Mouse (Mus musculus) skeletal muscle tissue, adult 2 months (tissue): ENCODE data around the gene Dscam.
A peak's percentile ranks its signal among the peaks of the same experiment; 100 is the strongest.

Source experiments
- DNase-seq: peaks from one replicate; pipeline ENCODE4 v3.0.0-alpha.2; 2012; ENCODE audit warnings: low read depth, low spot score

Dscam gene

DNA sequence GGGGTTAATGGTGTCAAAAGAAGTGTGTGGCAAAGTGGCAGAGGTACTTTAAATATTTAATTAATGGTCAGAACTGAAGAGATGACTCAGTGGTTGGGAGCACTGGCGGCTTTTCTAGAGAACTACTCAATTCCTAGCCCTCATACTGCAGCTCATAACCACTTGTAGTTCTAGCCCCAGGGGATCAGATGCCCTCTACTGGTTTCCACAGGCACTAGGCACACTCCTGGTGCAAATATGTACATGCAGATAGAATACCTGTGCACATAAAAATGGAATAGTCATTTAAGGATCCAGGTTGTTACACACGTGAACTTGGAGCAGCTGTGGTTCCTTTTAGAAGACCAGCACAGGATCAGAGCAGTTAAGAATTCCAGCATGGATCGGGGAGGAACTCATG, 509.5 kb downstream of the Dscam start:
- DNase-seq, result no peak

DNA sequence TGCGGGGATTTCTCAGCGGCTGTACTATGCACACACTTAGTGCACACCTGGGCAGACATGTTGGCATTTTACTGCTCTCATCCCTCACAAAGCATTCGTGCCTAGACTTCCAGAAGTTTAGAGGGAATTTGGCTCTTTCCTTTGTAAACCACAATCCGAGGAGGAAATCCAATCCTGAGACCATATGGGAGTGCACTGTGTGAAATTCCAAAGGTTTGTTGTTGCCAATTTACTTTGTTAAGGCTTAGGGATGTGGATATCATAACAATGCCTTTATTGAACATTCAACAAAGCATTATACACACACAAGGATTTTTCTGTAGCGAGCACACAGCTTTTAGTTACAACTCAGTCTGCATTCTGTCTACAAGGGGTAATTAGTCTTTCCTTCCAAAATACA, 511.3 kb downstream of the Dscam start:
- DNase-seq, result no peak

DNA sequence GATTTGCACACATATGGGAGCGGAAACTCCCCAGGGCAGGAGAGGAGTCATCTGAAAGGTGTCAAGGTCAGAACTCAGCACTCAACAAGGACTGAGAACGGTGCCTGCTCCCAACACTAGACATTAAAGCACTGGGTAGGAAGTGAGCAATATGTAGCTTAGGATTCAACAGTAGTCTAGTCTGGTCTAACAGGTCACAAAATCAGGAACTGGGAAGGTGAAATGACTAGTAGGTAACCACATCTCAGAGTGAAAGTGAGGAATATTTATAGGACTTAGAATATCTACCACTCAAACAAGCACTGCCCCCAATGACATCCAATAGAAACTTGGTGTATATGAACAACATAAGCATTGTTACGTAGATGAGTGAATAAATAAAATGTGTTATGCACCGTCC, 515.0 kb downstream of the Dscam start:
- no peak for DNase-seq

DNA sequence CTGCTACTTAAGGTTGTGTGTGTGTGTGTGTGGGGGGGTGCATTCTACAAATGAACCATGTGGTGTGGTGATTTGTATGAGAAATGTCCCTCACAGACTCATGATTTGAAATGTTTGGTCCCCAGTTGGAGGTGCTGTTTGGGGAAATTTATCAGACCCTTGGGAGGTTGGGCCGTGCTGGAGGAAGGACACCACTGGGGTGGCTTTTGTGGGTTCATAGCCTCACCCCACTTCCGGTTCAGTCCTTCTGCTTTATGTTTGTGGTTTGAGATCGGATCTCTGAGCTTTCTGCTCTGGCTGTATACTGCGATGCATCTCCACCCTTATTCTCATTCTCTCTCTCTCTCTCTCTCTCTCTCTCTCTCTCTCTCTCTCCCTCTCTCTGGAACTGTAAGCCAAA, 516.5 kb downstream of the Dscam start:
- DNase-seq, result no peak

DNA sequence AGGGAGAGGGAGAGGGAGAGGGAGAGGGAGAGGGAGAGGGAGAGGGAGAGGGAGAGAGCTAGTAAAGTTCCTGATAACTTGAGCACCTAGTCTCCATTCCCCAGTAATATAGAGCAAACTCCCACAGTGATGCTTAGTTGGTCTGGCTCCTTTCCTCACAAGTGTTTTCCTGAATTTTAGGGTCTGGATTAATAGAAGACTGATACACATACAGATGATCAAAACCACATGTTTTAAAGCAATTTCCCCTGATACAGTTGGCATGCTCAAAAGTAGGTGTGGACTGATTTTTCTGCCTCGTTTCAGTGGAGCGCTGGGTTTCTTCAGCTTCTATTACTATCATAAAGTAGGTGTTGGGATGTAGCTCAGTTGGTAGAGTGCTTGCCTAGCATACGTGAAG, 519.1 kb downstream of the Dscam start:
- no peak for DNase-seq

DNA sequence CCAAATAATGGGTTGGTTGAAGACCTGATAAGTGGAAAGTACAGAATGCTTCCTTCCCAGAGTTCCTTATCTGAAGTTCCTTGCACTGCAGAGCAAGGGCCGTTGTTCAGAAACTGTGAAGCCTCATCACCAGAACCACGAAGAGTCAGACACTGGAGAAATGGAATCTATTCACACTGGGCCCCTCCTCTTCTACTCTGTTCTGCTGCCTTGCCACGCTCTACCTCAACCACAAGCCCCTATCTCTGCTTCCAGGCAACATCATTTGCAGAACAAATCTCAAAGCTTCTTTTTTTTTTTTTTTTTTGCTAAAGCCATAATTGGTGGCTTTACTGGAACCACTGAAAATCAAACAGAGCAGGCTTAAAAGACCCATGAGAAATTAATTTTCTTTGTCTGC, 530.5 kb downstream of the Dscam start:
- DNase-seq, result no peak

DNA sequence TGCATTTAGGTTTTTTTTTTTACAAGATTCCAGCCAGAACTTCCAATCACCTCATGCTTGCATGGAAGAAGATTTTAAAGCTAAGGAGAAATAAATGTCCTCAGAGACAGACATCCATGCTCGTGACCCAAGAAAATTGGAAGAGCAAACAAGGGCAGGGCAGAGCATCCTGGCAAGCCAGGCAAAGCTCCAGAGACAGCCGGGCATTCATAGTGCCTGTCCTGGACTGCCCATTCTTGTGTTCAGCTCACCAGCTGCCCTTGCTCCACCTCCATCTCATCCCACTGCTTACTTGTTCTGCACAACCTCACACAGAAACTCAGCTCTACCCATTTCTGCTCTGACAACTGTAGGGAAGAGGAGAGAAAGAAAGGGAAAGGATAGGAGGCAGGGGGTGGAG, 534.6 kb downstream of the Dscam start:
- no peak for DNase-seq

DNA sequence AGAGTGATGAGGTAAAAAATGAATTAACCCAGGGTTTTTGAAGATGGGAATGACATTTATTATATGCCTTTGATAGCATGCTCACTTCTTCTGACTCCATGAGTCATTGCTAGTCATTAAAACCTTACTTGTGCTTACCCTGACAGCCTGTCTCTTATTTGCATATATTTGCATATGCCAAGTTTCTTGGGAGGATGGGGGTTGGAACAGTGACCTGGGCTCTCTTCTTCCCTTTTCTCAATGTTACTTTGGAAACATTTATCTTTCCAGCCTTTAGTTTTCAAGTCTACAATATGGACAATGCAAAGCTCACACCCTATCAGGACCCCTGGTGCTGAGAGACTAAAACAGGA, 535.8 kb downstream of the Dscam start:
- DNase-seq, result no peak

DNA sequence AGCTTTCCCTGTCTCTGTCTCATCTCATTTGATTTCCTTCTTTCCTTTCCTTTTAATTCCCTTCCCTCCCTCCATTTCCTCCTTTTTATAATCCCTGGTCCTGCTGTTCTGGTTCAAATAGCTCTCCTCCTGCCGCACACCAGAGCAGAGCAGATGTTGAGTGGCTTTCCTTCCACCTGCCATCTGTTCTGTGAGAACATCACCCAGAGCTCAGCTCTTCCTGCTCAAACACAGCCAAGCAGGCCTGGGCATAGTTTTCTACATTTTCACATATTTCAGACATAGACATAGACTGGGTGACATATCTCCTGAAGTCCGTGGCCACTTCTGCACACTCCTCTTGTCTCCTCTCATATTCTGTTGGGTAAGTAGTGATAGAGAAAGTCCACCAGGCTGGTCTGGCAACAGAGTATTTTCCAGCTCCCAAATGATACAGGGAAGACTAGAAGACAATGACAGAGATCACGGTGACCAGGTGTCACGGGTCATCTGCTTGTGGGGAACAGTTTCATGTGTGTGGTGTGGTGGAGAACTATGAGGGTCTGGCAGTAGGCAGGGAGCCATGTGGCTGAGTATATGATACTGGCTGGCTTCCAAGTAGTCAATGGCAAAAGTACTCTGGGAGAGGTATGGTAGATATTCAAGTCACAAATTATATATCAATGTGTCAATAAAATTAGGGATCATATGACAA, 536.3 kb downstream of the Dscam start:
- DNase-seq, result no peak

DNA sequence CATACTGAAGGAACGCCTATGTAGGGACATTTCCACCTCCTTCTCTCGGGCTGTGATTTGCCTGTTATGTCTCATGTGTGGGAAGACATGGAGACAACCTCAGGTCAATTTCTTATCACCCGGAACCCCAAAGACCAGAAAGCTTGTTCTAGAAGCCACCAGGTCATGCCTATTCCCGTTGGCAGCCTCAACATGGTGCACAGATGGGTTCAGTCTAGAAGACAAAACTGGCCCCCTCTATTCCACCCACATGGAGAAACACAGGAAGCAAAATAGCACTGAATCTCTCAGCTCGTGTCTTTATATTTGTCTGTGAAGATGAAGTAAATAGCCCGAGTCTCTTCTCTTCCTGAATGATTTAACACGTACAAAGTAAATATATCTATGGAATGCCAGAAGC, 540.3 kb downstream of the Dscam start:
- no peak for DNase-seq

DNA sequence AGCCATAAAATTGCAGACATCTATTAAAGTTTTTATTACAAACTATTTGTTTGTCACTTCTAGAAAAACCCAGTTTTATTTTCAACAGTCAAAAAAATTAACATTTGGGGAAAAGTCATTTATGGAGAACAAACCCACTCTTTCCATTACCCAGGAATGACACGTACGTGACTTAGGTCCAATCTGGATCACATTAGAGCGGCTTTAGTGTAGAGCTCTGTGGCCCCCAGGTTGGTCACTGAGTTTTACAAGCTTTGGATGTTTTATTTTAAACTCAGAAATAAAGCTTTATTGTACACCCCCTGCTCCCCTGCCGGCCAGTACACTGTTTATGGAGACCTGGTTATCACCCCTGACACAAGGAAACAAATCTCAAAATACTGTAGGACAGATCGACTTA, 540.9 kb downstream of the Dscam start:
- no peak for DNase-seq

DNA sequence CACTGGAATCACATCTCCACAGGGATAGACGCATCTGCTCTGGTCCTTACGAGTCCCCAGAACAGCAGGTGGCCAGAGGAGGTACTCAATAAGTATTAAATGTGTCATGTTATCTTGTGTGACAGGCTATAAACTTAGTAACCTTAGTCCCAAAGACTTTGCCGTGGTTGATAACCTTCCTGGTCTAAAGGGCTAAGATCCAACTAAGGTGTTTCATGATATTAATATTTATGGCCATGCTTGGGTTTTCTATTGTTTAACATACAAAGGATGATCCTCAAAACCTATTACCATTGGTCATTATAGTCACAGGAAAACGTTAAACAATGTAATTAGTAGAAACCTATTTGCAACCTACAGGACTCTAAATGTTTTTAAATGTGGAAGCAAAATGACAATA, 545.1 kb downstream of the Dscam start:
- DNase-seq, result no peak

DNA sequence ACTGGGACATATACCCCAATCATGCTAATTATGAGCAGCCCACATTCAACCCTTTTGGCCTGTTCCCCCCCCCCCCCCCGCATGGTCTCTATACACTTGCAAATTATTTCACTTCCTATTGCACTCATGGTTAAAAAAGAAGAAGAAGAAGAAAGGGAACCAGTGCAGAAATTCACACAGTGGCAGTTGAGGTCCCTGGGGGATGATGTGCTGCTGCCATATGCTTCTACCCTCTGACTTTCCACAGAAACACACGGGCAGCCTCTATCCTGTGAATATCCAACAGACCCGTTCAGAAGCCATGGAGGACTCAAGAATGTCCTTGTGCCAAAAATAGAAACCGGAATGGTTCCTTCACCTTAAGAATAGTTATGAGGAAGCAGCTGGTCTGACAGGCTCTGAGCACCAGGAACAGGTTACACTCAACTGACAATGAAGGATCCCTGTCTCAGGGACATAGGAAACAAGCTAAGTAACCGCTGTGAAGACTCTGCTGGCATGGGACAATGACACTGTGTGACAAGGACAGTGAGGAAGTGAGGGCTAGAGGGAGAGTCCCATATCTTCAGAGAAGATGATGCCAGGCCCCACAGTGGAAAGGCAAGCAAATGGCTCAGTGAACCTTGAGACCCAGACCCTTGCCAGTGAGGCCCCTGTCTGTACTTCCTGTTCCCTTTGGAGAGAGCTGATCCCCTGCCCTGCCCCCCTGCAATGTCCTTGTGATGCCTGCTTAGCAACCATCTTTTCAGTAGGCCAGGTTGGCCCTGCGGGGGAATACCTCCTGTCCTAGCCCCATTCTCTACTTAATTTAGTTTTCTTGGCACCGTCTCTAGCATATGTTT, 545.8 kb downstream of the Dscam start:
- DNase-seq, result no peak

DNA sequence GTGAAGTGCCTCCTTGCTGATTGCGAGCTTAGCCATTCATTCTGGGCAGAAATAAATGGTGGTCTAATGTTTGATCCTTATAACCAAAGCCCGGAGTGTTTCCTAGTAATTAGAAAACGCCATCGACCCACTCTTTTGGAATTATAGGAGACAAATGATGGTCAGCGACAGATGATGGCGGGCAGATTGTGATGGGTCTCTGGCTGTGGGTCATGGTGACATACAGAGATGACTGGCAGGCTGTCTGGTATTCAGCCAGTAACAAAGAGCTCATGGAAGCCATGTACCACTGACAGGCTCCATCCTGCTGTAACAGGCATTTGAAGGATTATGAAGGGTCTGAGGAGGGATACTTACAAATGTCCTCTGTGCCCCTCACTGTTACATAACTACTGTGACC, 549.7 kb downstream of the Dscam start:
- no peak for DNase-seq

DNA sequence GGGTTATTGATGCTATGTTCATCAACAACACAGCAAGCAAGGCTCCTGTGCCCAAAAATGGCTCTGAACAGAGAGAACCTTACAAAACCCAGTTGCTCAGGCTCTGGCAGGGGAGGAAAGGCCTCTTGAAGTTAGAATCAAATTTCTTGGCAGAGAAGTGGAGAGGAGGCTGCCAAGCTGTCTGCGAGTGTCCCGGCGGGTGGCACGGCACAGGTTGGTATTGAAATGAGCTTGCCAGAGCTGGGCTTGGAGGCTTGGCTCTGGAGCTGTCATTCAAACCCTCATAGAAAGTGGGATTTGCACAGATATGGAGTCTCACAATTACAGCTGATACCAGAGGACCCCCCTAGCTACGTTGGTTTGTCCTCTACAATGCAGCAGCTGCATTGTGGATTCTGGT, 550.1 kb downstream of the Dscam start:
- DNase-seq, result peak; percentile 69

DNA sequence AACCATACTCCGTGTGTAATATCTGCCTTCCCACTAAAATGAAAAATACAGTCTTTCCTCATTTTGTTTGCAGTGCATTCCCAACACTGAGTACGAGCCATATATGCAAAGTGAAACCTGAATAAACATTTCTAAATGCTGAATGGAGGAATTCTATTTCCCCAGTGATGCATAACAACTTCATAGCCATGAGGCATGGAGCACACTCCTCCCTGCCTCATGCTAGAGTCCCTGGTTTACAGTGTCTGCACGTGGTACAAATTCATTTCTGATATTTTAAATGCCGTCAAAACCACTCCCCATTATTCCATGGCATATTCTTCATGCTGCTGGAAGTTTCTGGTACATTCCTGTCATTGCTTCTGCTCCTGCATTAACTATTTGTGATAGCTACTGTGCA, 552.8 kb downstream of the Dscam start:
- DNase-seq, result no peak

DNA sequence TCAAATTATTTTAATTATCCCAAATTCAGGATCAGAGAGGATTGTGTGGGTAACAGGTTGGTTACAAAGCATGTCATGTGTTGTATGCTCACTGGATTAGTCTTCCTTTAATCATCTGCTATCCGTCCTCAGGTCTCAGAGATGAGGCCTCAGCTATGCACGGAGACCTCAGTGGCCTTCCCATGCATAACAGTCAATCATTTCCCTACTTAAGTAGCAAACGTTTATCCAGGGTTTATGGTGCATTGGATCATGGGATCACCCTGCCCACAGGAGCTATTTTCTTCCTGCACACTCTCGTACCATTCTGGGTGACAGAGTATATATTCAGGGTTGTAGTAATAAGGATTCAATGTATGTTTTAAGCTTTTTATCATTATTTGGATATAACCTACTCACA, 557.3 kb downstream of the Dscam start:
- DNase-seq, result no peak

DNA sequence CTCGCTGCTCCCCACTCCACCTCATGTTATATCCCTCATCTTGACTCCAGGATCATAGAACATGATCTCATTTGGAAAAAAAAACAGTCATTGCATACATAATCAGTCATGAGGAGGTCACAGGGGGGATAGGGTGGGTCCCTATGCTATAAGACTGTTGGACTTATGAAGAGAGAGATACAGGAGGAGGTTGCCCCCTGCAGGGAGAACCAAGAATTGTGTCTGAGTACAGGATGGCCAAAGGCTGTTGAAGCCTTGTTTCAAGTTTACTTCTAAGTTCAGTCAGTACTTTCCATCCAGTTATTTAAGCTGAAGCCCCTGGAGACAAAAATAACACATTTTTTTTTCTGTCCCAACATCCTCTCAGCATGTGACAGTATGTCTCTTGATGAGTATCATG, 559.7 kb downstream of the Dscam start:
- DNase-seq, result no peak

DNA sequence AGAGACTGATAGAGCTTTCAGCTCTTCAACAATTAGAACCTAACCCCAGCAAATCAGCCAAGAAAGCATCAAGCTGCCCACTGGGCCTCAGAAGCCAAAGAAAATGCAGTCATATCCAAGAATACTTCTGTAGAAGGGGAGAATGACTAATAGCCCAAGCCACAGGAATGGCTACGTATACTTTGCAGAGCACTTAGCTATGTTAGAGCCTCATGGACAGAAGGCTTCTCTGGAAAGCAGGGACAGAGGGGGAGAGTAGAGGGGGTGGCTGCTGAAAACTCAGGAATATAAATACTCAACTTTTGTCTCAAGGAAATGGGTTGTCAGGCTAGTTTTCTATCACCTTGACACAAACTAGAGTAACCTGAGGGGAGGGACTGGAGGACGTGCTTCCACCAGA, 568.3 kb downstream of the Dscam start:
- DNase-seq, result no peak

DNA sequence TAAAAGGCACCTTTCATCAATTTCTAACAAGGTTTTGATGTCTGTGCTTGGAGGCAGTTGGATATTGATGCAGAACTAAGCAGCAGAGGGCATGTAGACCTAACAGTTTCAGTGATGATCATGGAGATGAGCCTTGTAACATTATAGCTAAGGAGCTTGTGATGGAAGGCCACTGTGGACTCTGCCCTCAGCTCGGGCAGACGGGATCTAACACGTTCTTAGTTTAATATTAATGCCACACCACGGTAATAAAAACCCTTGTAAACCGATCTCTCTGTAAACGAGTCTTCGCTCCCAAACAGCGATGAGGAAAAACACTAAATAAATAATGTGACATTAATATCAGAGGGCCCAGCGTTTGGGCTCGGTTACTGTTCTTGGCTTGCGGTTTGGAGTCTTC, 569.8 kb downstream of the Dscam start:
- DNase-seq, result no peak

DNA sequence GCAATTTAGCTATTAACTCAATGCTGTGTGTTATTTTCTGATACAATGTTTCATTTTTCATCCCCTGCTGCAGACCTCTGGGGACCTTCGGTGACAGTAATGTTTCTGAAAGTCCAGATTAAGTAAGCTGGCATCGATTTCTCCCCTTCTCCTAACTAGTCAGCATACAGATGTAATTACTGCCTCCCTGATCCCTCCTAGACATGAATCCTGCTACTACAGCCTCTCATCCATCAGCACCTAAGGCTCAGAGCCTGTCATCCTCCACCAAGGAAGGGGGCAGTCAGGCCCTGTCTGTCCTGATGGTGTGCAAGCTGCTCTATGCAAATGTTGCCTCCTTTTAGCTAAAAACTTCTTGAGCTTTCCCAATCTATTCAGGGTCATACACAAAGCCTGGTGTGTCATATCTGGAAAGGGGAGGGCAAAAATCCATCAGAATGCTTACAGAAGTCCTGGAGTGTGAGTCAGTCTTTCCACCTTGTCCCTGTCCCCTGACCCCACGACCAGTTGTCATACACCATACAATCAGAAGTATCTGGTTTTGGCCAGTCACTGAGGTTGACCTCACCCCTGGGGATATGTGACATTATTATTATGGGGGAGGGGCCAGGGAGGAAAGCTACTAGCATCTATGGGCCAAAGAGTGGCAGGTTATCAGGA, 571.0 kb downstream of the Dscam start:
- no peak for DNase-seq

DNA sequence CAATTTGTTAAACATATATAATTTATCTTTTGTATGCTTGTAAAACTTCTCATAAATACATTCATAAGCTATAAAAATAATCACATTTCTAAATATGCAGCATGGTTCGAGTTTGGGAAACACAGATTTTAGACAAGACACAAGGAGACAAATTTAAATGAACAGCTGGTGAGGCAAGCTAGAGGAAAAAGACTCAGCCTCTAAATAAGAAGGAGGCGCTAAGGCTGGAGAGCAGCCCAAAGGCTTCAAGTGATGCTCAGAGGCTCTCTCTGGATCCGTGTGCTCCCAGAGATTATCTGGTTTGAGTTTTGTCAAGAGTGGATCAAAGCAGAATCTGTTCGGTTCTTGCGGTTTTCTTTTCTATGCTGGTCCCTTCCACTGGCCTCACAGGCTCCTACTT, 594.7 kb downstream of the Dscam start:
- DNase-seq, result no peak

DNA sequence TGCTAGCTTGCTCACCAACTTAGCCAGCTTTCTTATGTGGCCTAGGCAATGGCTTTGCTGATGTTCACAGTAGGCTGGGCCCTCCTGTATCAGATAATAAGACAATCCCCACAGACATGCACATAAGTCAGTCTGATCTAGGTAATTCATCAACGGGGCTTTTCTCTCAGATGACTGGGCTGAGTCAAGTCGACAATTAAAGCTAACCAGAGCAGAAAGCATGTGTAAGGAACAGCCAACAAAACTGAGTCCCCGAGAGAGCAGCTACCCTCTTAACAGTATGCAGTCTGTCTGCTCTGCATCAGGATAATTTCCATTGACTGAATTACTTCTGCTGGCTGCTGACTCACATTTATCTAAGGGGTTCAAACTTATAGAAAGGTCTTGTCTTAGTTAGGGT, 603.1 kb downstream of the Dscam start:
- DNase-seq, result no peak
